Mouse (Mus musculus): ENCODE results near the gene Frmd8.
A peak's percentile ranks its signal among the peaks of the same experiment; 100 is the strongest.

The Frmd8 gene

GRCm38 (mm10) chr19:5874969-5875480, at the start of gene Frmd8:
Gene Frmd8, minus strand, starts transcription at chr19:5875274.
- peak; percentile 91 for DNase-seq (ENCODE audit: low read depth, low spot score)

- DNase-seq (ENCODE audit: low read depth, low spot score): peak; percentile 91
Observed at GRCm38 (mm10) chr19:5924713-5925093, 49.6 kb upstream of the Frmd8 start, which contains the start of gene Cdc42ep2. Gene Cdc42ep2, minus strand, starts transcription at chr19:5924816.

GRCm38 (mm10) chr19:5923990-5924712, 49.1 kb upstream of the Frmd8 start:
- peak; percentile 55 for DNase-seq (ENCODE audit: low read depth, low spot score)

GRCm38 (mm10) chr19:5922963-5923362, 47.9 kb upstream of the Frmd8 start:
- no peak for DNase-seq (ENCODE audit: low read depth, low spot score)

GRCm38 (mm10) chr19:5922119-5922942, 47.3 kb upstream of the Frmd8 start:
- DNase-seq (ENCODE audit: low read depth, low spot score): no peak

- DNase-seq (ENCODE audit: low read depth, low spot score): no peak
Observed at GRCm38 (mm10) chr19:5921715-5922114, 46.6 kb upstream of the Frmd8 start.

- DNase-seq (ENCODE audit: low read depth, low spot score): no peak
Observed at GRCm38 (mm10) chr19:5913007-5913719, 38.1 kb upstream of the Frmd8 start, which contains the start of gene Dpf2. Gene Dpf2, minus strand, starts transcription at chr19:5913010.

- peak; percentile 96 for DNase-seq (ENCODE audit: low read depth, low spot score)
Observed at GRCm38 (mm10) chr19:5912103-5913006, 37.3 kb upstream of the Frmd8 start.

- no peak for DNase-seq (ENCODE audit: low read depth, low spot score)
Observed at GRCm38 (mm10) chr19:5911430-5912102, 36.5 kb upstream of the Frmd8 start.

- DNase-seq (ENCODE audit: low read depth, low spot score): no peak
Observed at GRCm38 (mm10) chr19:5910221-5910620, 35.1 kb upstream of the Frmd8 start.

GRCm38 (mm10) chr19:5907275-5907674, 32.2 kb upstream of the Frmd8 start:
- DNase-seq (ENCODE audit: low read depth, low spot score): no peak

- peak; percentile 87 for DNase-seq (ENCODE audit: low read depth, low spot score)
Observed at GRCm38 (mm10) chr19:5894002-5894678, 19.1 kb upstream of the Frmd8 start, which contains the start of gene Tigd3. Gene Tigd3, minus strand, starts transcription at chr19:5894149.

- DNase-seq (ENCODE audit: low read depth, low spot score): no peak
Observed at GRCm38 (mm10) chr19:5893282-5894001, 18.4 kb upstream of the Frmd8 start.

- no peak for DNase-seq (ENCODE audit: low read depth, low spot score)
Observed at GRCm38 (mm10) chr19:5892735-5893134, 17.7 kb upstream of the Frmd8 start.

GRCm38 (mm10) chr19:5892262-5892661, 17.2 kb upstream of the Frmd8 start:
- no peak for DNase-seq (ENCODE audit: low read depth, low spot score)

GRCm38 (mm10) chr19:5891521-5892258, 16.6 kb upstream of the Frmd8 start:
- no peak for DNase-seq (ENCODE audit: low read depth, low spot score)

- DNase-seq (ENCODE audit: low read depth, low spot score): no peak
Observed at GRCm38 (mm10) chr19:5889211-5889610, 14.1 kb upstream of the Frmd8 start.

GRCm38 (mm10) chr19:5887234-5887815, 12.3 kb upstream of the Frmd8 start:
- DNase-seq (ENCODE audit: low read depth, low spot score): no peak
